Mouse (Mus musculus): ENCODE results near the gene Dchs2. TPM values are rescaled to one million over a fixed set of nuclear protein-coding genes. Genes with fewer than 3 reads are reported as not detected.

The Dchs2 gene
- total RNA-seq (2012; rRNA removed), result 0.22 and 0.32 TPM in 2 replicates

DNA sequence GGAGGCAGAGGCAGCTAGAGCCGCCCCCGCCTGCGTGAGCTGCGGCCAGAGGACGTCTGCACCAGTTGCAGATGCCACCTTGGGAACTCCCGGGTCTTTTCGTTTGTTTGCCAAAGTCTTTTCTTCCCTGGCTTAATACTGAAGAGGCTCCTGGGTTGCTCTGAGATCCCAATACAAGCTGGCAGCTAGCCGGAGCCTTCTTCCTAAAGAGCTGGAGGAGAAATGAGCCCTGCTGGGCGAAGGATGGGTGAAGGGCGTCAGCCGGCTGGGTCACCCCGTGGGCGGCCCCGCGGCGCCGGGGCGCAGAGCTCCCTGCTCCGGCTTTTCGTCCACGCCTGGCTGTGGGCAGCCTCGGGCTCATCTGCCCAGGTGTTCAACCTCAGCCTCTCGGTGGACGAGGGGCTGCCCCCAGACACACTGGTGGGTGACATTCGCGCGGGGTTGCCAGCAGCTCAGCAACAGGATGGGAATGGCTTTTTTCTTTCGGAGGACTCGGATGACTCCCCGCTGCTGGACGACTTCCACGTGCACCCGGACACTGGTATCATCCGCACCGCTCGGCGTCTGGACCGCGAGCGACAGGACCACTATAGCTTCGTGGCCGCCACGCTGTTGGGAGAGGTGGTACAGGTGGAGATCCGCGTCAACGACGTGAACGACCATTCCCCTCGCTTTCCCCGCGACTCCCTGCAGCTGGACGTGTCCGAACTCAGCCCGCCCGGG is at the start of gene Dchs2:
Gene Dchs2 (plus strand): TSS at position 223 of the 723 bp plus-strand sequence.
- no peak within 1 kb of the TSS for H3K27ac ChIP-seq (ENCODE audit: insufficient read depth, low read depth, low read length, poor library complexity, severe bottlenecking)
- no peak for TF ChIP-seq ZC3H11A (IDR thresholded peaks at IDR 0.05; ENCODE audit: borderline replicate concordance, low read depth, low read length)
- TF ChIP-seq ZNF384 (IDR thresholded peaks at IDR 0.05; ENCODE audit: low read depth, low read length), result no peak
- no peak for TF ChIP-seq CHD2 (IDR thresholded peaks at IDR 0.05; ENCODE audit: low read depth, low read length)
- no peak for TF ChIP-seq MAFK (IDR thresholded peaks at IDR 0.05; ENCODE audit: insufficient read depth, low read depth, low read length)
- no peak for TF ChIP-seq HCFC1 (IDR thresholded peaks at IDR 0.05; ENCODE audit: borderline replicate concordance, insufficient read depth, low read length)
- in situ Hi-C loops (cut with MboI; ENCODE audit: low sequenced_read_pairs in 2 of 2, unreplicated experiment in 2 of 2), result no loop called here

DNA sequence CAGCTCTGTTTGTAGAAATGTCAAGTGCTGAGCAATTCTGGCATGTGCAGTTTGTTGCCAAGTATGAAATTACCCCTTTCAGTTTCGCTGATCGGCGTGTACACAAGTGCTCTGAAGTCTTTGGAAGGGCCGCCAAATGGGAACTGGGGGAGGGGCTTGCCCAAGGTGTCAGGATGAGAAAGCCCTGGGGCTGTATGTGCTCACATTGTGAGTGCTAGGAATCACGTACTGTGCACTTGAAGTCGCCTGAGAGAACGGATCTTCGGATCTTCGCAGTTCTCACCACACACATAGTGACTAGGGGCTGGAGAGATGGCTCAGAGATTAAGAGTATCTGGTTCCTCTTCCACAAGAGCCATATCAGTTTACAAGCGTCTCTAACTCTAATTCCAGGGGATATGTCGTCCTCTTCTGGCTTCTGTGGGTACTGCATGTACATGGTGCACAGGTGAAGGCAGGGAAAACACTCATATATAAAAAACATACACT is 47.1 kb upstream of the Dchs2 start:
- TF ChIP-seq MAFK (IDR thresholded peaks at IDR 0.05; ENCODE audit: insufficient read depth, low read depth, low read length) (no peak), CHD2 (IDR thresholded peaks at IDR 0.05; ENCODE audit: low read depth, low read length) (no peak), ZC3H11A (IDR thresholded peaks at IDR 0.05; ENCODE audit: borderline replicate concordance, low read depth, low read length) (peak; percentile 77), HCFC1 (IDR thresholded peaks at IDR 0.05; ENCODE audit: borderline replicate concordance, insufficient read depth, low read length) (no peak)
- Histone ChIP-seq H3K9me3 (ENCODE audit: control insufficient read depth, insufficient read depth, low read depth, low read length) (no peaks in the 10 kb centered on the region), H3K27ac (ENCODE audit: insufficient read depth, low read depth, low read length, poor library complexity, severe bottlenecking) (no peak overlapping the region), H3K36me3 (ENCODE audit: control insufficient read depth, insufficient read depth, low read length, poor library complexity, severe bottlenecking) (no peaks in the 10 kb centered on the region), H3K4me3 (ENCODE audit: insufficient read depth in 1 of 2, low read depth in 1 of 2, low read length in 2 of 2, poor library complexity in 1 of 2, severe bottlenecking in 1 of 2) (0 out of 4 replicates have a peak overlapping the region, but pooled peaks of 1 of the 2 experiments have one; percentile 45), H3K4me1 (ENCODE audit: control insufficient read depth in 2 of 2, insufficient read depth in 2 of 2, low read length in 2 of 2, poor library complexity in 1 of 2) (0 out of 4 replicates have a peak, but pooled peaks cover 0 to 2% of the 10 kb centered on the region in 2 experiments), H3K9ac (ENCODE audit: insufficient read depth, low read depth, low read length, poor library complexity, severe bottlenecking) (no peak overlapping the region)
- in situ Hi-C loops (cut with MboI; ENCODE audit: low sequenced_read_pairs in 2 of 2, unreplicated experiment in 2 of 2), result no loop called here
- peak; percentile 60 for DNase-seq (ENCODE audit: low read depth, low spot score)

More for the DNA sequence above, at the start of gene Dchs2:
- Histone ChIP-seq H3K9ac (ENCODE audit: insufficient read depth, low read depth, low read length, poor library complexity, severe bottlenecking) (no peak within 1 kb of the TSS), H3K4me3 (ENCODE audit: insufficient read depth in 1 of 2, low read depth in 1 of 2, low read length in 2 of 2, poor library complexity in 1 of 2, severe bottlenecking in 1 of 2) (peak within 1 kb of the TSS; percentile 35 to 67), H3K9me3 (ENCODE audit: control insufficient read depth, insufficient read depth, low read depth, low read length) (no peaks in the 10 kb centered on the region), H3K4me1 (ENCODE audit: control insufficient read depth in 2 of 2, insufficient read depth in 2 of 2, low read length in 2 of 2, poor library complexity in 1 of 2) (no peaks in the 10 kb centered on the region; a peak in 1 of 4 replicates), H3K36me3 (ENCODE audit: control insufficient read depth, insufficient read depth, low read length, poor library complexity, severe bottlenecking) (no peaks in the 10 kb centered on the region)
- no peak for DNase-seq (ENCODE audit: low read depth, low spot score)

DNA sequence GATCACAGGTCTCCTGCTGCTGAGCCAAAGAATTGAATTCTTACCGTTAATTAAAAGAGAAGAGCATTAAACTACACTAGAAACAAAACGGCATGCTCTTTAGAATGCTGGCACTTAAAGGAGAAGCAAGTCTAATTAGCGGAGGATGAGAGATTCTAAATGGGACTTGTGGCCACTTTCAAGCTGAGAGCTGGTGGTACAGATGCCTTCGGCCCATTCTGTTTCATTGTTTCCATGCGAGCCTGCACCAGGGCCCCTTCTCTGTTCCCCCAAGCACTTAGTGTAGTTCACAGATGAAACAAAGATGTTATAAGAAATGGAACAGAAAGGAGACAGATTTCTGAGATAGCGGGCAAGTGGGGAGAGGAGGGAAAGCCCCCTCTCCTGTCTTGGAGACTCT is 30.2 kb upstream of the Dchs2 start:
- no peak for DNase-seq (ENCODE audit: low read depth, low spot score)
- TF ChIP-seq HCFC1 (IDR thresholded peaks at IDR 0.05; ENCODE audit: borderline replicate concordance, insufficient read depth, low read length) (no peak), CHD2 (IDR thresholded peaks at IDR 0.05; ENCODE audit: low read depth, low read length) (no peak), ZC3H11A (IDR thresholded peaks at IDR 0.05; ENCODE audit: borderline replicate concordance, low read depth, low read length) (no peak), ZNF384 (IDR thresholded peaks at IDR 0.05; ENCODE audit: low read depth, low read length) (no peak), MAFK (IDR thresholded peaks at IDR 0.05; ENCODE audit: insufficient read depth, low read depth, low read length) (no peak)
- no peaks in the 10 kb centered on the region for H3K36me3 ChIP-seq (ENCODE audit: control insufficient read depth, insufficient read depth, low read length, poor library complexity, severe bottlenecking)
- H3K9me3 ChIP-seq (ENCODE audit: control insufficient read depth, insufficient read depth, low read depth, low read length), result no peaks in the 10 kb centered on the region
- no peak overlapping the region for H3K4me3 ChIP-seq (ENCODE audit: insufficient read depth in 1 of 2, low read depth in 1 of 2, low read length in 2 of 2, poor library complexity in 1 of 2, severe bottlenecking in 1 of 2)
- no peak overlapping the region for H3K9ac ChIP-seq (ENCODE audit: insufficient read depth, low read depth, low read length, poor library complexity, severe bottlenecking)
- in situ Hi-C loops (cut with MboI; ENCODE audit: low sequenced_read_pairs in 2 of 2, unreplicated experiment in 2 of 2), result no loop called here
- H3K4me1 ChIP-seq (ENCODE audit: control insufficient read depth in 2 of 2, insufficient read depth in 2 of 2, low read length in 2 of 2, poor library complexity in 1 of 2), result no peaks in the 10 kb centered on the region
- no peak overlapping the region for H3K27ac ChIP-seq (ENCODE audit: insufficient read depth, low read depth, low read length, poor library complexity, severe bottlenecking)

DNA sequence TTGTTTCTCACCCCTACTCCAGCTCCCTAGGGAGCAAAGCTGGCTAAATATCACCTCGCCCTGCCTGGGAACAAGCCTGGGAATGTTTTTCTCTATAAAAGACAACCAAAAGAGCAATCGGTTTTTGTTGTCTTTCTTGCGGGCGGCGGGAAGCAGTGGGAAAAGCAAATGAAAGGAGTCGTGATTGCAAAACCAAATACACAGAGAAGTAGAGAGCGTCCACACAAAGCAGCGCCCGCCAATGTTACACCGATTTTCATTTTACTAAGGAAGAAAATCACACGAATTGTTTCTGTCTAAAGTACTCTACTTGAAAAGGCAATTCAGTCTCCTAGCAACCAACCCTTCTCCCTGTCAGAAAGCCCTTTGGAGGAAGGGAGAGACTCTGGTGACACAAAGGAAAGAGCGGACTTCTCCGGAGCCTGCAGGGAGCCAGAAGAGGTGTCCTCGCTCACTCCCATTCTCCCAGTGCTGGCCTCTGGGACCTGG is 29.2 kb upstream of the Dchs2 start:
- Histone ChIP-seq H3K4me3 (ENCODE audit: insufficient read depth in 1 of 2, low read depth in 1 of 2, low read length in 2 of 2, poor library complexity in 1 of 2, severe bottlenecking in 1 of 2) (no peak overlapping the region), H3K9ac (ENCODE audit: insufficient read depth, low read depth, low read length, poor library complexity, severe bottlenecking) (no peak overlapping the region), H3K27ac (ENCODE audit: insufficient read depth, low read depth, low read length, poor library complexity, severe bottlenecking) (no peak overlapping the region), H3K9me3 (ENCODE audit: control insufficient read depth, insufficient read depth, low read depth, low read length) (no peaks in the 10 kb centered on the region), H3K4me1 (ENCODE audit: control insufficient read depth in 2 of 2, insufficient read depth in 2 of 2, low read length in 2 of 2, poor library complexity in 1 of 2) (no peaks in the 10 kb centered on the region), H3K36me3 (ENCODE audit: control insufficient read depth, insufficient read depth, low read length, poor library complexity, severe bottlenecking) (no peaks in the 10 kb centered on the region)
- in situ Hi-C loops (cut with MboI; ENCODE audit: low sequenced_read_pairs in 2 of 2, unreplicated experiment in 2 of 2), result no loop called here
- TF ChIP-seq MAFK (IDR thresholded peaks at IDR 0.05; ENCODE audit: insufficient read depth, low read depth, low read length) (no peak), CHD2 (IDR thresholded peaks at IDR 0.05; ENCODE audit: low read depth, low read length) (no peak), ZC3H11A (IDR thresholded peaks at IDR 0.05; ENCODE audit: borderline replicate concordance, low read depth, low read length) (no peak), HCFC1 (IDR thresholded peaks at IDR 0.05; ENCODE audit: borderline replicate concordance, insufficient read depth, low read length) (no peak), ZNF384 (IDR thresholded peaks at IDR 0.05; ENCODE audit: low read depth, low read length) (no peak)
- no peak for DNase-seq (ENCODE audit: low read depth, low spot score)

Measured in ES-E14 (cell line).